Mouse (Mus musculus): ENCODE measurements around the gene Rgs7. TPM values are rescaled to one million over a fixed set of nuclear protein-coding genes. Genes with fewer than 3 reads are reported as not detected.

Gene Rgs7
- polyA plus RNA-seq, 1 experiment = 0.04 TPM

- Histone ChIP-seq H3K36me3 (ENCODE audit: control insufficient read depth, insufficient read depth, low read length) (no peaks in the 10 kb centered on the region), H3K4me1 (ENCODE audit: control insufficient read depth, insufficient read depth, insufficient read length) (no peaks in the 10 kb centered on the region), H3K27ac (ENCODE audit: insufficient read depth, low read length) (no peak overlapping the region), H3K4me3 (ENCODE audit: extremely low read depth, insufficient read depth, insufficient read length) (no peak overlapping the region), H3K27me3 (ENCODE audit: control insufficient read depth, insufficient read depth, low read length) (no peaks in the 10 kb centered on the region)
- WGBS = 72% methylated on average over 5 of the region's 5 CpGs
- DNase-seq (ENCODE audit: low read depth in 1 of 2, low spot score in 2 of 2) = no peak
- TF ChIP-seq POLR2A (IDR thresholded peaks at IDR 0.05; ENCODE audit: low read depth, low read length) (no peak), CTCF (IDR thresholded peaks at IDR 0.05; ENCODE audit: extremely low read depth, insufficient read depth, insufficient read length, insufficient replicate concordance) (no peak)
Measured at GRCm38 (mm10) chr1:175105426-175105825, 386.9 kb downstream of the Rgs7 start.

- TF ChIP-seq CTCF (IDR thresholded peaks at IDR 0.05; ENCODE audit: extremely low read depth, insufficient read depth, insufficient read length, insufficient replicate concordance) = no peak
- no peak for TF ChIP-seq POLR2A (IDR thresholded peaks at IDR 0.05; ENCODE audit: low read depth, low read length)
- Histone ChIP-seq H3K4me1 (ENCODE audit: control insufficient read depth, insufficient read depth, insufficient read length) (no peaks in the 10 kb centered on the region), H3K27ac (ENCODE audit: insufficient read depth, low read length) (no peak overlapping the region), H3K27me3 (ENCODE audit: control insufficient read depth, insufficient read depth, low read length) (no peaks in the 10 kb centered on the region), H3K4me3 (ENCODE audit: extremely low read depth, insufficient read depth, insufficient read length) (no peak overlapping the region), H3K36me3 (ENCODE audit: control insufficient read depth, insufficient read depth, low read length) (no peaks in the 10 kb centered on the region)
- WGBS = 41% methylated on average over 3 of the region's 3 CpGs
- DNase-seq (ENCODE audit: low read depth in 1 of 2, low spot score in 2 of 2) = no peak
Measured at GRCm38 (mm10) chr1:175097014-175097413, 395.3 kb downstream of the Rgs7 start.

- TF ChIP-seq CTCF (IDR thresholded peaks at IDR 0.05; ENCODE audit: extremely low read depth, insufficient read depth, insufficient read length, insufficient replicate concordance) = no peak
- no peak for TF ChIP-seq POLR2A (IDR thresholded peaks at IDR 0.05; ENCODE audit: low read depth, low read length)
- no peak for DNase-seq (ENCODE audit: low read depth in 1 of 2, low spot score in 2 of 2)
- H3K4me3 ChIP-seq (ENCODE audit: extremely low read depth, insufficient read depth, insufficient read length) = no peak overlapping the region
- H3K4me1 ChIP-seq (ENCODE audit: control insufficient read depth, insufficient read depth, insufficient read length) = no peaks in the 10 kb centered on the region
- WGBS = 80% methylated on average over 1 of the region's 1 CpGs
- H3K36me3 ChIP-seq (ENCODE audit: control insufficient read depth, insufficient read depth, low read length) = no peaks in the 10 kb centered on the region
- H3K27ac ChIP-seq (ENCODE audit: insufficient read depth, low read length) = no peak overlapping the region
- no peaks in the 10 kb centered on the region for H3K27me3 ChIP-seq (ENCODE audit: control insufficient read depth, insufficient read depth, low read length)
Measured at GRCm38 (mm10) chr1:175082104-175082503, 410.2 kb downstream of the Rgs7 start.

DNA sequence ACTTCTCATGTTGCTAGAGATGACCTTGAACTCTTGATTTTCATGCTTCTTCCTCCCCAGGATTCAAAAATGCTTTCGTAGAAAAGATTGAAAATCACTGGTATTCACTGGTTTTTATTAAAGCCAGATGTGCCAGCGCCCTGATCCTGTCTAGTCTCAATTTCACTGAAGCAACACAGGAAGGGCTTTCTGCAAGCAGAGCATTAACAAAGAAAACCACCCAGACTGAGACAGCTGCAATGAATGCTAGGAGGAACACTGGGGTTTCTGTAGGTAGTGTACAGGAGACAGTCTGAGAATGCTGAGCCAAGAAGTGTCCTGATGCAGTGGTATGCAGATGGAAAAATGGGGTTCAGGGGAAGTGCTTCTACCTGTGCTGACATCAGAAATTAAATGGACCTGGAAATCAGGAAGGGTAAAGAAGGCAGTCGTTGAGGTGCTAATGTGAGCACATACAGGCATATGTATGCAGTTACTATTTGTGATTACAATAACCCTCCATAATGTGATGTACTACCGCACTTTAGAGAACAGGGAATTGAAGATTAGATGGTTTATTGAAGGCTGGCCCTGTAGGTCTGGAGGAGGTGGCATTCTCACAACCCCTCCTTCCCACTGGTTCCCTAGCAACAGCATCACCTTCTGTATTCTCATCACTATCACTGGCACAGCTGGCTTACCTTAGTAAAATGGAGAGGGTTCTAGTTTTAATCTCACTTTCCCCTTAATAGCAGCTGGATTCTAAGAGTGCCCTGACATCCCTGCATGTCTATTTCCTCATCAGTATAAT lies 412.3 kb downstream of the Rgs7 start:
- DNase-seq (ENCODE audit: low read depth in 1 of 2, low spot score in 2 of 2) = no peak
- whole genome bisulfite sequencing = 79% methylated on average over 4 of the region's 4 CpGs
- Histone ChIP-seq H3K27me3 (ENCODE audit: control insufficient read depth, insufficient read depth, low read length) (no peaks in the 10 kb centered on the region), H3K4me1 (ENCODE audit: control insufficient read depth, insufficient read depth, insufficient read length) (no peaks in the 10 kb centered on the region), H3K27ac (ENCODE audit: insufficient read depth, low read length) (no peak overlapping the region), H3K36me3 (ENCODE audit: control insufficient read depth, insufficient read depth, low read length) (no peaks in the 10 kb centered on the region), H3K4me3 (ENCODE audit: extremely low read depth, insufficient read depth, insufficient read length) (no peak overlapping the region)
- TF ChIP-seq CTCF (IDR thresholded peaks at IDR 0.05; ENCODE audit: extremely low read depth, insufficient read depth, insufficient read length, insufficient replicate concordance) = no peak
- TF ChIP-seq POLR2A (IDR thresholded peaks at IDR 0.05; ENCODE audit: low read depth, low read length) = no peak

DNA sequence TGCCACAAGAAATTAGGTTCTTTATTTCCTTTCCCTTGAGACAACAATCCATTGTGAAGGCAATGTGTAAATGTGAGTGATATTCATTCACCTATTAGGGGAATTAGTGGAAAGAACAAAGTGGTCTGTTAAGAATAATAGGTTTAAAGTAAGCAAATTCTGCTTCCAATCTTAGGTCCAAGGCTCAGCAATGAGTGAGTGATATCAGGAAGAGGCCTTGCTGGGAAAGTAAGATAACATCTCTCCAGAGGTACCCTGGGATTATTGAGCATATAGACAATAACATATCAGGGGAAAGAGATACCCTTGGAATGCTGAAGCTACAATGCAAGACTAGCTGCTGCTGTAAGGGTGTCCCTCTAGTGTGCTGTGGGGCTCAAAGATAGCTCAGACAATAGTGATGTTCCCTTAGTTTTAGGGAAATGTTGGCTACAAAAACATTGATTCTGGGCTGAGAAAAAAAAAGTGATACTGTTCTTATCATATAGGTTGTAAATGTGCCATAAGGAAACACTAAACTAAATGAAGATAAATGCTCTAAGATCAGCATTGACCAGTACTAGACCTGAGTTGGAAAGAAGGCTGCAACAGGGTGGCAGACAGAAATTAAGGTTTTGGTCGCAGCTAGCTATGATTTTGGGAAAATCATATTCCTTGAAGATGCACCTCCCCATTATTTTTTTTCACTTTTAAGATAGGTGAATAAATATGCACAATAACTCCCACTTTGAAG lies 418.6 kb downstream of the Rgs7 start:
- Histone ChIP-seq H3K27ac (ENCODE audit: insufficient read depth, low read length) (no peak overlapping the region), H3K4me3 (ENCODE audit: extremely low read depth, insufficient read depth, insufficient read length) (no peak overlapping the region), H3K27me3 (ENCODE audit: control insufficient read depth, insufficient read depth, low read length) (no peaks in the 10 kb centered on the region), H3K36me3 (ENCODE audit: control insufficient read depth, insufficient read depth, low read length) (no peaks in the 10 kb centered on the region), H3K4me1 (ENCODE audit: control insufficient read depth, insufficient read depth, insufficient read length) (no peaks in the 10 kb centered on the region)
- no peak for DNase-seq (ENCODE audit: low read depth in 1 of 2, low spot score in 2 of 2)
- TF ChIP-seq POLR2A (IDR thresholded peaks at IDR 0.05; ENCODE audit: low read depth, low read length) (no peak), CTCF (IDR thresholded peaks at IDR 0.05; ENCODE audit: extremely low read depth, insufficient read depth, insufficient read length, insufficient replicate concordance) (no peak)
- 90% methylated on average over 1 of the region's 1 CpGs for WGBS

DNA sequence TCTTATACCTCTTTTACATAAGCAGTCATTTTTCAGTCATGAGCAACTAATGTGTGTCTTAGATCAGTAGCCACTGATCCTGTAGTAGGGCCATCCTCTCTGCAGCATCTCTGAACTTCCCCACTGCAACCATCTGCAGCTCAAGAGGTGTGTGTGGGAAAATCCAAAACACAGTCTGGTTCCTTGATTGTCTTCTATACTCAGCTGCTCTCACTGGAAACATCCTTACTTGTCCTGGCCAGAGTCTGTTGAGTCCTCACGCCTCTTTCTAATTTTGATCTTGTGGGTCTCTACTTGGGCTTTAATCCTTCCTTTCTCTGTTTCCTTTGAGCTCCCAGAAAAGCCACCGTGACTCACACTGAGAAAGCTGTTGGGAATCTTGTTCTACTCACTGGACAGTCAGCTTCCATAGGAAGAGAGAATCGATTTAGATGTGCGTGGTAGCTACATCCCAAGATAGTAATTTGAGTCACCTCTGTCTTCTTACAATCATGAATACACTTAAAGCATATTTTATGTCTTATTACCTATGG lies 422.5 kb downstream of the Rgs7 start:
- H3K27ac ChIP-seq (ENCODE audit: insufficient read depth, low read length) = no peak overlapping the region
- H3K4me3 ChIP-seq (ENCODE audit: extremely low read depth, insufficient read depth, insufficient read length) = no peak overlapping the region
- H3K36me3 ChIP-seq (ENCODE audit: control insufficient read depth, insufficient read depth, low read length) = no peaks in the 10 kb centered on the region
- DNase-seq (ENCODE audit: low read depth in 1 of 2, low spot score in 2 of 2) = no peak
- TF ChIP-seq POLR2A (IDR thresholded peaks at IDR 0.05; ENCODE audit: low read depth, low read length) (no peak), CTCF (IDR thresholded peaks at IDR 0.05; ENCODE audit: extremely low read depth, insufficient read depth, insufficient read length, insufficient replicate concordance) (no peak)
- no peaks in the 10 kb centered on the region for H3K27me3 ChIP-seq (ENCODE audit: control insufficient read depth, insufficient read depth, low read length)
- WGBS = 79% methylated on average over 4 of the region's 4 CpGs
- no peaks in the 10 kb centered on the region for H3K4me1 ChIP-seq (ENCODE audit: control insufficient read depth, insufficient read depth, insufficient read length)

All from spleen, adult 2 months (tissue).